ENCODE assay signal across 9 mouse cellular contexts in genomic region chr9:71915871-71916661, GRCm38 (mm10).
A peak's percentile ranks its signal among the peaks of the same experiment; 100 is the strongest.
DNase-seq lines count a peak whose midpoint lies in the region; ATAC-seq and TF ChIP-seq lines count a peak whose summit lies in the region.
"Had no signal": no experiment of that assay in that cellular context is flagged by ENCODE, and none has a peak within 500 bp of the region (broad histone marks: within the 10 kb centered on the region; RNA-seq: fewer than 3 reads in every experiment).

No protein-coding gene starts in this region.

- peak; percentile 59; the same call in 1 of the 2 replicates for ATAC-seq in kidney, embryonic 16.5 days (ENCODE audit: low FRiP score, low TSS enrichment)
- ATAC-seq in forebrain, embryonic 11.5 days (replicated peaks; ENCODE audit: low FRiP score), result peak; percentile 72; the same call in 1 of the 2 replicates
- ATAC-seq in limb, embryonic 14.5 days (ENCODE audit: low FRiP score, low read depth), result no peak
- ATAC-seq in neural tube, embryonic 12.5 days (ENCODE audit: low FRiP score, low read depth), result peak; percentile 80

- H3K4me1 ChIP-seq in kidney, embryonic 16.5 days (ENCODE audit: insufficient read depth, low read length), result peaks cover 14% of the 10 kb centered on the region; the same call in 1 of the 2 replicates
- H3K4me1 ChIP-seq in forebrain, embryonic 11.5 days (replicated peaks; ENCODE audit: control insufficient read depth, insufficient read depth, low read length), result peaks cover 7% of the 10 kb centered on the region; the same call in 1 of the 2 replicates
- peaks cover 9% of the 10 kb centered on the region for H3K4me1 ChIP-seq in limb, embryonic 14.5 days (ENCODE audit: control insufficient read depth, insufficient read depth, low read length)
- H3K4me1 ChIP-seq in neural tube, embryonic 12.5 days, result peaks cover 17% of the 10 kb centered on the region

- H3K27ac ChIP-seq in kidney, embryonic 16.5 days (ENCODE audit: low read length), result 0 out of 2 replicates have a peak overlapping the region, but pooled peaks have one; percentile 53
- H3K27ac ChIP-seq in forebrain, embryonic 11.5 days (ENCODE audit: low read depth, low read length), result peak overlapping the region; percentile 57; the same call in 1 of the 2 replicates
- 0 out of 2 replicates have a peak overlapping the region, but pooled peaks have one; percentile 8 for H3K27ac ChIP-seq in limb, embryonic 14.5 days (replicated peaks; ENCODE audit: low read depth, low read length)
- no peak overlapping the region for H3K27ac ChIP-seq in neural tube, embryonic 12.5 days
- H3K27ac ChIP-seq: embryonic facial prominence, embryonic 12.5 days had no signal

- H3K27me3 ChIP-seq in kidney, embryonic 16.5 days (ENCODE audit: insufficient read depth, low read length), result no peaks in the 10 kb centered on the region
- no peaks in the 10 kb centered on the region for H3K27me3 ChIP-seq in forebrain, embryonic 11.5 days (ENCODE audit: control insufficient read depth, insufficient read depth, low read length)
- H3K27me3 ChIP-seq in limb, embryonic 14.5 days (ENCODE audit: control insufficient read depth, insufficient read depth, low read length), result no peaks in the 10 kb centered on the region
- H3K27me3 ChIP-seq in neural tube, embryonic 12.5 days (replicated peaks), result no peaks in the 10 kb centered on the region
- H3K27me3 ChIP-seq: embryonic facial prominence, embryonic 12.5 days had no signal

- H3K9me3 ChIP-seq in kidney, embryonic 16.5 days (ENCODE audit: low read length), result no peaks in the 10 kb centered on the region
- no peaks in the 10 kb centered on the region for H3K9me3 ChIP-seq in forebrain, embryonic 11.5 days (ENCODE audit: control insufficient read depth, low read length)
- no peaks in the 10 kb centered on the region for H3K9me3 ChIP-seq in limb, embryonic 14.5 days (ENCODE audit: control insufficient read depth, low read length)
- H3K9me3 ChIP-seq in neural tube, embryonic 12.5 days, result no peaks in the 10 kb centered on the region
- H3K9me3 ChIP-seq: embryonic facial prominence, embryonic 12.5 days had no signal

- no peak for TF ChIP-seq POLR2A in limb, embryonic 14.5 days (IDR thresholded peaks at IDR 0.05; ENCODE audit: borderline replicate concordance, extremely low read depth, insufficient read depth, insufficient read length)

- no peak overlapping the region for H3K9ac ChIP-seq in kidney, embryonic 16.5 days (replicated peaks; ENCODE audit: low read length)
- no peak overlapping the region for H3K9ac ChIP-seq in forebrain, embryonic 11.5 days (ENCODE audit: low read length)
- no peak overlapping the region for H3K9ac ChIP-seq in limb, embryonic 14.5 days (ENCODE audit: low read depth, low read length, severe bottlenecking)
- no peak overlapping the region for H3K9ac ChIP-seq in neural tube, embryonic 12.5 days
- H3K9ac ChIP-seq: embryonic facial prominence, embryonic 12.5 days had no signal

- no peak overlapping the region for H3K4me3 ChIP-seq in kidney, embryonic 16.5 days (ENCODE audit: low read length)
- no peak overlapping the region for H3K4me3 ChIP-seq in forebrain, embryonic 11.5 days (ENCODE audit: low read depth, low read length)
- H3K4me3 ChIP-seq in limb, embryonic 14.5 days (replicated peaks; ENCODE audit: low read length), result no peak overlapping the region
- H3K4me3 ChIP-seq in neural tube, embryonic 12.5 days, result no peak overlapping the region
- H3K4me3 ChIP-seq: embryonic facial prominence, embryonic 12.5 days had no signal

- no peak for DNase-seq in kidney, adult 11 months
- DNase-seq in forebrain, embryonic 11.5 days (ENCODE audit: low spot score), result no peak
- DNase-seq in limb, embryonic 14.5 days (ENCODE audit: low spot score), result no peak
- no peak for DNase-seq in MN1 (ENCODE audit: low spot score)
- DNase-seq in cerebellum, postnatal 14 days, result no peak
- DNase-seq: thymus, adult 18-20 months had no signal

- WGBS in kidney, embryonic 16.5 days, result 29% methylated on average over 6 of the region's 6 CpGs
- 25% methylated on average over 6 of the region's 6 CpGs for WGBS in forebrain, embryonic 11.5 days
- 20% methylated on average over 6 of the region's 6 CpGs for WGBS in limb, embryonic 14.5 days
- WGBS in neural tube, embryonic 12.5 days, result 13% methylated on average over 6 of the region's 6 CpGs

- H3K4me2 ChIP-seq in kidney, embryonic 16.5 days (replicated peaks; ENCODE audit: low read depth, low read length), result no peak overlapping the region
- H3K4me2 ChIP-seq in forebrain, embryonic 11.5 days (ENCODE audit: low read depth, low read length, severe bottlenecking), result no peak overlapping the region
- no peak overlapping the region for H3K4me2 ChIP-seq in limb, embryonic 14.5 days (replicated peaks; ENCODE audit: low read depth, low read length, severe bottlenecking)
- 0 out of 2 replicates have a peak overlapping the region, but pooled peaks have one; percentile 17 for H3K4me2 ChIP-seq in neural tube, embryonic 12.5 days (replicated peaks)
- H3K4me2 ChIP-seq: embryonic facial prominence, embryonic 12.5 days had no signal

- no peaks in the 10 kb centered on the region for H3K36me3 ChIP-seq in kidney, embryonic 16.5 days (ENCODE audit: insufficient read depth, low read length)
- H3K36me3 ChIP-seq in forebrain, embryonic 11.5 days (ENCODE audit: control insufficient read depth, insufficient read depth, low read length), result no peaks in the 10 kb centered on the region
- peaks cover 7% of the 10 kb centered on the region; the same call in 1 of the 2 replicates for H3K36me3 ChIP-seq in limb, embryonic 14.5 days (ENCODE audit: control insufficient read depth, insufficient read depth, low read length)
- no peaks in the 10 kb centered on the region for H3K36me3 ChIP-seq in neural tube, embryonic 12.5 days
- H3K36me3 ChIP-seq: embryonic facial prominence, embryonic 12.5 days had no signal
